Mouse (Mus musculus) liver, embryonic 11.5 days (tissue): Measurements from ENCODE around the gene Msi2. TPM values are rescaled to one million over a fixed set of nuclear protein-coding genes. Genes with fewer than 3 reads are reported as not detected.

Source experiments
- ATAC-seq: fragments of 200-750 bp; cut with Nextera tagmentation; replicated peaks from 2 replicates; pipeline ENCODE4 v1.8.0; 2017; ENCODE audit warnings: moderate number of reproducible peaks, mild to moderate bottlenecking, moderate TSS enrichment, moderate library complexity; ENCODE audit not compliant: low FRiP score
- DNase-seq: peaks from one replicate; pipeline ENCODE4 v3.0.0-alpha.2; 2017; ENCODE audit warnings: low spot score
- H3K27ac ChIP-seq: fragments of 300-500 bp; sonication (generic); 2 replicates; pipeline ENCODE4 v1.5.1; 2014; ENCODE audit warnings: mild to moderate bottlenecking, low read depth, low read length, control low read depth
- H3K27me3 ChIP-seq: fragments of 300-500 bp; sonication (generic); replicated peaks from 2 replicates; pipeline ENCODE4 v1.6.1; 2014; ENCODE audit warnings: low read length, mixed read lengths; ENCODE audit not compliant: control insufficient read depth, insufficient read depth
- H3K36me3 ChIP-seq: fragments of 300-500 bp; sonication (generic); 2 replicates; pipeline ENCODE4 v1.6.1; 2014; ENCODE audit warnings: mild to moderate bottlenecking, low read length, moderate library complexity, mixed read lengths; ENCODE audit not compliant: control insufficient read depth, insufficient read depth
- H3K4me1 ChIP-seq: fragments of 300-500 bp; sonication (generic); replicated peaks from 2 replicates; pipeline ENCODE4 v1.6.1; 2014; ENCODE audit warnings: low read length, mixed read lengths; ENCODE audit not compliant: control insufficient read depth, insufficient read depth
- H3K4me2 ChIP-seq: fragments of 300-500 bp; sonication (generic); 2 replicates; pipeline ENCODE4 v1.6.1; 2014; ENCODE audit warnings: mild to moderate bottlenecking, control low read depth, moderate library complexity
- H3K4me3 ChIP-seq: fragments of 300-500 bp; sonication (generic); 2 replicates; pipeline ENCODE4 v1.5.1; 2014; ENCODE audit warnings: low read depth, low read length, control low read depth
- H3K9ac ChIP-seq: fragments of 300-500 bp; sonication (generic); 2 replicates; pipeline ENCODE4 v1.6.1; 2014; ENCODE audit warnings: low read depth, low read length, control low read depth
- H3K9me3 ChIP-seq: fragments of 300-500 bp; sonication (generic); 2 replicates; pipeline ENCODE4 v1.6.1; 2016; ENCODE audit warnings: low read length, inconsistent platforms, mixed read lengths; ENCODE audit not compliant: control insufficient read depth
- WGBS: fragments of 180-500 bp; shearing (Covaris S2); extraction: QIAGEN DNeasy Blood & Tissue Kit; methylation state at CpG from one replicate; pipeline ENCODE4 v1.1.7; 2014; 5-methylcytosine and 5-hydroxymethylcytosine counted together
- polyA plus RNA-seq: library from polyadenylated mRNA; unstranded; fragments of >200 nt; fragmentation: Nextera tagmentation; extraction: Ambion mirVana; gene quantifications from 2 replicates; pipeline ENCODE4 v1.2.1, GENCODE M21; 2014

Gene Msi2
- polyA plus RNA-seq, 1 experiment from 2014 or later, result 8.2 TPM

DNA sequence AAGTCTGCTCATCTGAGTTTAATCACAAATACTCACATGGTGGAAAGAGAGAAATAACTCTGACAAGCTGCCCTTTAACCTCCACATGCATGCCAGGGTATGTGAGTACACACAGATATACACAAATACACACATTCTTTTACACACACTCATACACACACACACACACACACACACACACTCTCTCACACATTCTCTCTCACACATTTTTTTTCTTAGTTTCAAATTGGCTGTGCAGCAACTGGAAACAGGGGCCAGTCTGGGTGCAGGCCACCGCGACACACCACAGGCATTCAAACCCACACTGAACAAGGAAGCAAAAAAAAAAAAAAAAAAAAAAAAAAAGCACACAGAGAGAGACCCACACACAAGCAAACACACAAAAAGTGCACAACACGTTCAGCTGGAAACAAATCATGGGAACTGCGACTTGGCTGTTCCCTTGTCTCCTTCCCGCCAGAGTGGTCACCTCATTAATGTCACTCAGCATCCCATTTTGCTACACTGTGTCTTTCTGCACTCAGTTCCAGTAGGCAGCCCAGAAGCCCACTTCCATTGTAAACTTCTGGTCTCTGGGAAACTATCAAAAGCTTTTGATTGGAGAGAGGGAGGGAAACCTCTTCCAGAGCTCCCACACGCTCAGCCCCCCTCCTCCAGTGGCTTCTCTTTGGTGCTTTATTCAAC lies 16.2 kb downstream of the Msi2 start:
- Histone ChIP-seq H3K9ac (no peak overlapping the region), H3K4me2 (no peak overlapping the region), H3K4me1 (peaks cover 3% of the 10 kb centered on the region), H3K9me3 (no peaks in the 10 kb centered on the region), H3K4me3 (no peak overlapping the region), H3K27ac (no peak overlapping the region), H3K27me3 (no peaks in the 10 kb centered on the region), H3K36me3 (peaks cover 9% of the 10 kb centered on the region)
- no peak for DNase-seq
- 71% methylated on average over 6 of the region's 6 CpGs for WGBS
- no peak for ATAC-seq

DNA sequence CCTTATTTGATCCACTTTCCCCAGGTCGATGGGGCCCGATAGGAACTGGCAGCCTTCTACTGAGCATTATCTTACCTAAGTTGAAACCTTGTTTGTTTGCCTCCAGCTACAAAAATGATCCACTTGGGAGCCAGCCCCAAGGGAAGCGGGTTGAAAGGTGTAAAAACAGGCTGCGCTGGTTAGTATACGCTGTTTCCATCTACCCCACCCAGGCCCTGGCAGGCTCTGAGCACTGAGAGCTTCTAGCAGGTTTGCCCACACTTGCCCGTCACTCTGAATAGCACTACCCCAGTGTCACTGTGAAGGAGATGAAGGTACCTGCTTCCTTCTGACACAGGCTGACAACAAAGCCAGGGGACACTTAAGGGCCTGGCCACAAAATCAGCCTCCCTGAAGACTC lies 17.3 kb downstream of the Msi2 start:
- H3K9me3 ChIP-seq, result no peaks in the 10 kb centered on the region
- peaks cover 5% of the 10 kb centered on the region for H3K4me1 ChIP-seq
- H3K4me3 ChIP-seq, result no peak overlapping the region
- DNase-seq (no peak), ATAC-seq (no peak)
- 92% methylated on average over 6 of the region's 6 CpGs for WGBS
- H3K4me2 ChIP-seq, result no peak overlapping the region
- no peak overlapping the region for H3K27ac ChIP-seq
- H3K36me3 ChIP-seq, result peaks cover 9% of the 10 kb centered on the region
- no peak overlapping the region for H3K9ac ChIP-seq
- no peaks in the 10 kb centered on the region for H3K27me3 ChIP-seq

DNA sequence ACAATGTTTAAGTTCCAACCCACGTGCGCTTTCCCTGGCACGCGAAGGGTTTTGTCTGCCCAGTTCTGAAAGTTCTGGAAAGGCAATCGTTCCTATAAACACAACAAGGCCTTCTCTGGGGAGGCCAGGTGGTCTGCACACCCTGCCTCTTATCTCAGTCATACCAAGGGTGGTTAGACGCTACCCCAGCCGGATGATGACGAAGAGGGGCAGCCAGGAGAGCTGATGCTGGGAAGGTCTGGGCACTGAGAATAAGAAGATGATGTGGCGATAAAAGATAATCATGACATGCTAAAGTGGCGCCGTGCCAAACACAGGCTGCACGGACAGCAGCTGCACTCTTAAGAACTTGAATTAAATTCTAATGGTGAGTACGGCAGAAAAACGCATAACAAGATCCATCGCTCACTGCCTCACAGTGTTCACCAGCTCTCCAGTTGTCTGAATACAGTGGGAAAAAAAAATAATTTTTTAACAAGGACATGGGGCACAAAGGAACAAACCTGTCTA lies 18.1 kb downstream of the Msi2 start:
- Histone ChIP-seq H3K4me3 (no peak overlapping the region), H3K27me3 (no peaks in the 10 kb centered on the region), H3K4me1 (peaks cover 12% of the 10 kb centered on the region), H3K9ac (no peak overlapping the region), H3K36me3 (peaks cover 9% of the 10 kb centered on the region), H3K4me2 (no peak overlapping the region), H3K27ac (no peak overlapping the region), H3K9me3 (no peaks in the 10 kb centered on the region)
- WGBS, result 87% methylated on average over 15 of the region's 15 CpGs
- DNase-seq (no peak), ATAC-seq (no peak)

DNA sequence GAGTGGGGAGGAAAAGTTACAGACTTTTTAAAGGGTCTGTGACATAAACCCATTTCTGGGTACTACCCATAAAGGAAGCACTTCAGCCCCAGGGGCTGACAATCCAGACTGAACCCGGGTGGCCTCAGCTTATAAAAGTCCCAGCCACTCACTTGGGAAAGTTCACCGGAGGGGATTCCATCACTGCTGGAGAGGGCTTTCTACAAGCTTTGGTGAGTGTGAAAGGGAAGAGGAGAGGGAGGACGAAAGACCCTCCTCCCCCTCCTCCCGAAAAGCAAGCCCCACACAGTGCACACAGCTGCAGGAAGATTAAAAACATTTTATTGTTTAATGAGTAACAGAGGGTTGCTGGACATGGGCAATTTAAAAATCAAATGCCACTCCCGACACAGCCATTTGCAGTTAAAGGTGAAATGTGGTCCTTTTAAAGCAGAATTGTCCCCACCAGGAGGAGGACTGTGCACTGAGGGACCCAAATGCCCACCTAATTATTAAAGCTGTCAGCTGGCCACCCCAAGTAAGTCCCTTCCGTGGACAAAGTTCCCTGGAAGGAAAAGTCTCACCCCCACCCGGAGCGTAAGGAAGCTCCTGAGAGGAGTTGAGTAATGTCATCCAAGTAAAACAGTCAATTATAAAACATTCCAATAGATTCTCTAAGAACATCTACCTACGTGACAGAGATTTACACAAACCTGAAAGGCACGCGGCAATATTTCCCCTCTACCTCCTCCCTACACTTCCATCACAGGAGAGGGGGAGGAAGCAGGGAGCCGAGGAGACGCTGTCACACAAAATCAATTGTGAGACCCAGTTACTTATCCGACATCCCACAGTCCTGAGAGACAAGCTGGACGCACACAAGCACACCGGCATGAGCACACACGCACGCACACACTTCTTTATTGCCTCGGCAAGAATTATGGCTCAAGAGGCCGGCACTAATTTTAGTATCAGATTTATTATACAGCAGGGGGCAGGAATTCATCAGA lies 24.1 kb downstream of the Msi2 start:
- Histone ChIP-seq H3K27me3 (no peaks in the 10 kb centered on the region), H3K9me3 (no peaks in the 10 kb centered on the region), H3K36me3 (no peaks in the 10 kb centered on the region; the same call in 1 of the 2 replicates), H3K27ac (no peak overlapping the region), H3K4me2 (no peak overlapping the region), H3K4me1 (peaks cover 47% of the 10 kb centered on the region), H3K9ac (no peak overlapping the region), H3K4me3 (no peak overlapping the region)
- WGBS, result 71% methylated on average over 20 of the region's 20 CpGs
- no peak for ATAC-seq
- DNase-seq, result no peak

DNA sequence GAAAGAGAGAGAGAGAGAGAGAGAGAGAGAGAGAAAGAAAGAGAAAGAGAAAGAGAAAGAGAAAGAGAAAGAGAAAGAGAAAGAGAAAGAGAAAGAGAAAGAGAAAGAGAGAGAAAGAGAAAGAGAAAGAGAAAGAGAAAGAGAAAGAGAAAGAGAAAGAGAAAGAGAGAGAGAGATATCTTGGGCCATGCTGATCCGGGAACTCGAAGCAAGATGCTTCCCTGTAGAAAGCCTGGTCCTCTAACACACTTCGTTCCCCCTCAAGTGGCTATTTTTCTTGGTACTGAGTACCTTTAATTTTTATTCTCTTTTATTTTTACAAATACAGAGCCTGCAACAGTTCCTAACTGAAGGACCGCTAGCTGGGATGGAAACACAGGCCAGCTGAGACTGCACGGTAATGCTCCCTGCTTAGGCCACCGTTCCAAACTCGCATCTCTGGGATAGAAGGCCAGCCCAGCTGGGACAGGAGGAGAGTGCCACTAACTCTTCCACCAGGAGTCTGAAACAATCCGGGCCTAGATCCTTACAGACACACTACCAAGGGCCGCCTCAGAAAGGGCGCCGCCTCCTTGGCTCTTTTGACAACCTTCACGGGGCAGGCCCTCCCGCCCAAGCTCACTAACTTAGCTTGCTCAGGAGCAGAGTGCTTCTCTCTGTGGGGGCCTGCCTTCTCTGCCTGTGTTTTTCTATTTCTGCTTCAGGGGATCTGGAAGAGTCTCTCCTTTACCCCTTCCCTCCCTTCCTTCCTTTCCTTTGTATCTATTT lies 25.1 kb downstream of the Msi2 start:
- ATAC-seq, result no peak
- H3K4me1 ChIP-seq, result peaks cover 47% of the 10 kb centered on the region
- no peak overlapping the region for H3K9ac ChIP-seq

DNA sequence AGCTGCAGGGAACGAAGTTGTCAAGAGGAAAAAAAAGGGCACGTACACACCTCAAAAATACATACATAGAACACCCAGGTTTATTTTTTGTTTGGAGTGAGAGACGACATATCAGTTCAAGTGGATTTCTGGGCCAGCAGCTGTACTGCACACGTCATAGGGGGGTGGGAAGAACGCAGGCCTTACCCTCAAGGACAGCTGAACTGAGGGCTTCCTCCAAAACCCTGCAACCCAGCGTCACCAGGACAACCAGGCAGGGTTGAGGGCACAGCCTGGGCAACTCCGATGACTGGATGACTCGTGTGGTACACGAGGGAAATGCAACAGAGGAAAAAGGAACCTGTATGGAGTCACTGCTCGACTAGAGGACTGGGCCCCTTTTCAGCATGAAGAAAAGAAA lies 25.9 kb downstream of the Msi2 start:
- H3K36me3 ChIP-seq, result peaks cover 4% of the 10 kb centered on the region
- no peak for DNase-seq
- WGBS, result 37% methylated on average over 9 of the region's 10 CpGs
- no peak overlapping the region for H3K4me3 ChIP-seq
- ATAC-seq, result no peak
- H3K9ac ChIP-seq, result no peak overlapping the region
- H3K27me3 ChIP-seq, result no peaks in the 10 kb centered on the region
- peaks cover 47% of the 10 kb centered on the region for H3K4me1 ChIP-seq
- no peak overlapping the region for H3K4me2 ChIP-seq
- no peaks in the 10 kb centered on the region for H3K9me3 ChIP-seq
- no peak overlapping the region; the same call in 1 of the 2 replicates for H3K27ac ChIP-seq

More for the DNA sequence above, 25.1 kb downstream of the Msi2 start:
- DNase-seq, result no peak
- H3K4me3 ChIP-seq, result no peak overlapping the region
- WGBS, result 66% methylated on average over 13 of the region's 13 CpGs
- H3K9me3 ChIP-seq, result no peaks in the 10 kb centered on the region
- peaks cover 4% of the 10 kb centered on the region for H3K36me3 ChIP-seq
- H3K27me3 ChIP-seq, result no peaks in the 10 kb centered on the region
- H3K4me2 ChIP-seq, result no peak overlapping the region
- H3K27ac ChIP-seq, result no peak overlapping the region

DNA sequence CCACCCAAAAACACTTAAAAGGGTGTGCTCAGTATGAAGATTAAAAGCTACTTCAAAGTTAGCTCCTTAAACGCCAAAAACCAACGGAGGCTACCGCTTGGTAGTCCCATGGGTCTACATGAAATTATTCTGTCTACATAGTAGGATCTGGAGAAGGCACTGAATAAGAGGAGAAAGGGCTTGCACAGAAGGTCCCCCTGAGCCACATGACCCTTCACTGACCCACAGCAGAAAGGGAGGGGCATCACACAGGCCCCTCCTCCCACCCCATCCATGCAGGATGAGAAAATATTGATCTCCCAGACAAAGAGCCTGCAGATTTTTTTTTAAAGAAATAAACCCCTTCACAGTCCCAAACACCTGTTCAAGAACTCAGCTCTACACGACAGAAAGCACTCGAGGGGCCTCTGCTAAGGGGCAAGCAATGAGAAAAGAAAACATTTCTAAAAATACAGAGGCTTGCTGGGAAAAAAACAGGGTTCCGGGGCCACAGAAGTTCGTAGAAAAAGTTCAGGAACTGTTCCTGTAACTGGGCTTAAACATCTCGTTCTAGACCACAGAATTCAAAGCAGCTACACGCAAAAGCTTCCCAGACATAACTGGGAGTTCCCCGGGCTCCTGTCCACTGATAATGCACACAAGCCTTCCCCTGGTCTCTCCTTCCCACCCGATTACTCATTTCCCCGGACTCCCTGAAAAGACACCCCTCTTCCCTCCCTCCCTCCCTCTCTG lies 27.6 kb downstream of the Msi2 start:
- Histone ChIP-seq H3K4me1 (peaks cover 42% of the 10 kb centered on the region), H3K9me3 (no peaks in the 10 kb centered on the region), H3K27ac (peak overlapping the region; percentile 53), H3K36me3 (peaks cover 4% of the 10 kb centered on the region; the same call in 1 of the 2 replicates), H3K4me2 (peak overlapping the region; percentile 33), H3K4me3 (no peak overlapping the region), H3K27me3 (no peaks in the 10 kb centered on the region), H3K9ac (0 out of 2 replicates have a peak overlapping the region, but pooled peaks have one; percentile 9)
- no peak for ATAC-seq
- 31% methylated on average over 12 of the region's 12 CpGs for WGBS
- no peak for DNase-seq
